Comparison of ENCODE assay signal across 10 mouse cellular contexts in genomic region chr11:68145066-68145585, GRCm38 (mm10).
DNase-seq lines count a peak whose midpoint lies in the region; ATAC-seq lines count a peak whose summit lies in the region.
"Had no signal": no experiment of that assay in that cellular context is flagged by ENCODE, and none has a peak within 500 bp of the region (broad histone marks: within the 10 kb centered on the region; RNA-seq: fewer than 3 reads in every experiment).

No protein-coding gene starts in this region.

- peak overlapping the region; percentile 2; the same call in 1 of the 2 replicates for H3K9ac ChIP-seq in forebrain, embryonic 16.5 days (replicated peaks; ENCODE audit: low read depth, low read length)
- H3K9ac ChIP-seq in limb, embryonic 13.5 days: peak overlapping the region; percentile 10; the same call in 1 of the 2 replicates
- H3K9ac ChIP-seq in stomach, embryonic 14.5 days (replicated peaks; ENCODE audit: low read depth, low read length): 0 out of 2 replicates have a peak overlapping the region, but pooled peaks have one; percentile 0
- H3K9ac ChIP-seq in liver, embryonic 11.5 days (ENCODE audit: low read depth, low read length): no peak overlapping the region

- DNase-seq in heart, embryonic 10.5 days (ENCODE audit: low spot score): no peak
- DNase-seq in heart, postnatal 36 days: no peak
- DNase-seq in spleen, adult 12 weeks (ENCODE audit: low spot score): no peak
- DNase-seq in right cerebral cortex, postnatal 36 days (ENCODE audit: low spot score in 2 of 2): no peak
- DNase-seq in liver, embryonic 11.5 days (ENCODE audit: low spot score): no peak
- DNase-seq: gastrocnemius, postnatal 14 days had no signal

- H3K4me2 ChIP-seq in forebrain, embryonic 16.5 days (ENCODE audit: low read length): peak overlapping the region; percentile 26
- peak overlapping the region; percentile 34 for H3K4me2 ChIP-seq in limb, embryonic 13.5 days (replicated peaks)
- H3K4me2 ChIP-seq in stomach, embryonic 14.5 days (replicated peaks; ENCODE audit: low read depth, low read length): no peak overlapping the region; the same call in 1 of the 2 replicates
- H3K4me2 ChIP-seq in liver, embryonic 11.5 days: no peak overlapping the region

- ATAC-seq in forebrain, embryonic 16.5 days: peak; percentile 22; the same call in 1 of the 2 replicates
- ATAC-seq in limb, embryonic 13.5 days (ENCODE audit: low FRiP score, low read depth): no peak
- ATAC-seq in stomach, embryonic 14.5 days (ENCODE audit: insufficient number of reproducible peaks, insufficient read depth, low FRiP score, low read depth): no peak
- ATAC-seq in liver, embryonic 11.5 days (replicated peaks; ENCODE audit: low FRiP score): no peak

- H3K9me3 ChIP-seq in heart, embryonic 10.5 days: no peaks in the 10 kb centered on the region
- no peaks in the 10 kb centered on the region for H3K9me3 ChIP-seq in forebrain, embryonic 16.5 days (ENCODE audit: control insufficient read depth, low read length)
- no peaks in the 10 kb centered on the region for H3K9me3 ChIP-seq in limb, embryonic 13.5 days
- no peaks in the 10 kb centered on the region for H3K9me3 ChIP-seq in stomach, embryonic 14.5 days (ENCODE audit: control insufficient read depth, low read depth, low read length)
- H3K9me3 ChIP-seq in liver, embryonic 11.5 days (ENCODE audit: control insufficient read depth, low read length): no peaks in the 10 kb centered on the region

- intact Hi-C loops in heart, postnatal 36 days (cut with DNase I): no loop called here

- 34% methylated on average over 13 of the region's 13 CpGs for WGBS in heart, embryonic 10.5 days
- 6% methylated on average over 13 of the region's 13 CpGs for WGBS in forebrain, embryonic 16.5 days
- 14% methylated on average over 13 of the region's 13 CpGs for WGBS in limb, embryonic 13.5 days
- 44% methylated on average over 13 of the region's 13 CpGs for WGBS in stomach, embryonic 14.5 days
- 51% methylated on average over 13 of the region's 13 CpGs for WGBS in liver, embryonic 11.5 days

- H3K27me3 ChIP-seq in heart, embryonic 10.5 days (ENCODE audit: insufficient read depth, poor library complexity, severe bottlenecking): 0 out of 2 replicates have a peak, but pooled peaks cover 16% of the 10 kb centered on the region
- H3K27me3 ChIP-seq in forebrain, embryonic 16.5 days (replicated peaks; ENCODE audit: control insufficient read depth, insufficient read depth, low read length): peaks cover 9% of the 10 kb centered on the region; the same call in 1 of the 2 replicates
- peaks cover 4% of the 10 kb centered on the region for H3K27me3 ChIP-seq in limb, embryonic 13.5 days
- H3K27me3 ChIP-seq in stomach, embryonic 14.5 days (ENCODE audit: control insufficient read depth, insufficient read depth, low read length): no peaks in the 10 kb centered on the region
- H3K27me3 ChIP-seq in liver, embryonic 11.5 days (replicated peaks; ENCODE audit: control insufficient read depth, insufficient read depth, low read length): no peaks in the 10 kb centered on the region

- H3K4me1 ChIP-seq in heart, embryonic 10.5 days: peaks cover 41% of the 10 kb centered on the region
- H3K4me1 ChIP-seq in forebrain, embryonic 16.5 days (replicated peaks; ENCODE audit: control insufficient read depth, insufficient read depth, low read length): peaks cover 30% of the 10 kb centered on the region
- peaks cover 47% of the 10 kb centered on the region for H3K4me1 ChIP-seq in limb, embryonic 13.5 days
- peaks cover 24% of the 10 kb centered on the region for H3K4me1 ChIP-seq in stomach, embryonic 14.5 days (ENCODE audit: control insufficient read depth, insufficient read depth, low read length)
- peaks cover 3% of the 10 kb centered on the region; the same call in 1 of the 2 replicates for H3K4me1 ChIP-seq in liver, embryonic 11.5 days (replicated peaks; ENCODE audit: control insufficient read depth, insufficient read depth, low read length)

- H3K36me3 ChIP-seq in heart, embryonic 10.5 days: no peaks in the 10 kb centered on the region
- H3K36me3 ChIP-seq in forebrain, embryonic 16.5 days (ENCODE audit: control insufficient read depth, insufficient read depth): no peaks in the 10 kb centered on the region
- no peaks in the 10 kb centered on the region for H3K36me3 ChIP-seq in limb, embryonic 13.5 days
- no peaks in the 10 kb centered on the region for H3K36me3 ChIP-seq in stomach, embryonic 14.5 days (ENCODE audit: control insufficient read depth, insufficient read depth, low read length)
- H3K36me3 ChIP-seq in liver, embryonic 11.5 days (ENCODE audit: control insufficient read depth, insufficient read depth, low read length): no peaks in the 10 kb centered on the region

- H3K4me3 ChIP-seq in heart, embryonic 10.5 days: no peak overlapping the region
- no peak overlapping the region for H3K4me3 ChIP-seq in forebrain, embryonic 16.5 days (replicated peaks; ENCODE audit: low read length)
- no peak overlapping the region for H3K4me3 ChIP-seq in limb, embryonic 13.5 days
- H3K4me3 ChIP-seq in stomach, embryonic 14.5 days (ENCODE audit: low read depth, low read length): no peak overlapping the region
- H3K4me3 ChIP-seq in liver, embryonic 11.5 days (ENCODE audit: low read depth, low read length): no peak overlapping the region
- H3K4me3 ChIP-seq: myocyte had no signal

- H3K27ac ChIP-seq in heart, embryonic 10.5 days: 0 out of 2 replicates have a peak overlapping the region, but pooled peaks have one; percentile 10
- H3K27ac ChIP-seq in forebrain, embryonic 16.5 days (ENCODE audit: low read length): peak overlapping the region; percentile 34
- H3K27ac ChIP-seq in limb, embryonic 13.5 days: peak overlapping the region; percentile 23; the same call in 1 of the 2 replicates
- peak overlapping the region; percentile 59; the same call in 1 of the 2 replicates for H3K27ac ChIP-seq in stomach, embryonic 14.5 days (ENCODE audit: low read length)
- no peak overlapping the region for H3K27ac ChIP-seq in liver, embryonic 11.5 days (ENCODE audit: low read depth, low read length)

Comparison
In these comparisons a context has a peak if more than half of its experiments do, and no peak if none do; other contexts are left out.
1. H3K4me2 ChIP-seq: peak in forebrain, embryonic 16.5 days (single experiment) and limb, embryonic 13.5 days (single experiment); none in stomach, embryonic 14.5 days (single experiment) and liver, embryonic 11.5 days (single experiment).